Mouse (Mus musculus) left cerebral cortex, postnatal 25 days (tissue): ENCODE data around the gene Wdr18. TPM values are rescaled to one million over a fixed set of nuclear protein-coding genes. Genes with fewer than 3 reads are reported as not detected.

Experiments
- DNase-seq, 2 experiments: peaks; one replicate each; pipeline ENCODE4 v3.0.0; 2022; ENCODE audit warnings: low spot score in 2 of 2, mixed read lengths in 1 of 2
- intact Hi-C: fragments of 180-260 bp; cut with DNase I; formaldehyde crosslinking; loops from one replicate; pipeline ENCODE4 v1.15.1; 2025
- total RNA-seq, 2 experiments: library from RNA; stranded (reverse); gene quantifications; 2 replicates each; pipeline ENCODE4 v1.2.3; 2021

Wdr18 gene
- total RNA-seq, 2 experiments from 2014 or later = 41.1 to 49.9 TPM

GRCm38 (mm10) chr10:80015583-80015982 lies 55.6 kb downstream of the Wdr18 start:
- intact Hi-C loops = no loop called here
- no peak for DNase-seq

- intact Hi-C loops = no loop called here
- peak in 1 of 2 experiments; percentile 52 for DNase-seq
Measured at GRCm38 (mm10) chr10:80016511-80016910, 56.6 kb downstream of the Wdr18 start, which contains the start of gene Arhgap45. Arhgap45 (plus strand) TSS chr10:80016653.

GRCm38 (mm10) chr10:80016931-80017330 lies 57.0 kb downstream of the Wdr18 start:
- intact Hi-C loops = no loop called here
- no peak for DNase-seq

GRCm38 (mm10) chr10:80017361-80017760 lies 57.4 kb downstream of the Wdr18 start:
- peak in 1 of 2 experiments; percentile 42 for DNase-seq
- intact Hi-C loops = no loop called here

- intact Hi-C loops = no loop called here
- no peak for DNase-seq
Measured at GRCm38 (mm10) chr10:80017771-80018170, 57.8 kb downstream of the Wdr18 start.

GRCm38 (mm10) chr10:80018739-80019297 lies 58.9 kb downstream of the Wdr18 start:
- intact Hi-C loops = no loop called here
- DNase-seq = peak in 1 of 2 experiments; percentile 26

- intact Hi-C loops = no loop called here
- DNase-seq = no peak
Measured at GRCm38 (mm10) chr10:80019471-80020131, 59.6 kb downstream of the Wdr18 start.

Other genes with a start within 250 kb of the Wdr18 start
- 100 to 1,000 TPM; 111 to 123 TPM for gene Hcn2, start 243.5 kb upstream of the Wdr18 start, total RNA-seq
- 10 to 100 TPM; 42.1 to 45.7 TPM for gene Polrmt, start 213.6 kb upstream of the Wdr18 start, total RNA-seq
- 1 to 10 TPM; 2.8 to 4.0 TPM for gene Fgf22, start 205.1 kb upstream of the Wdr18 start, total RNA-seq
- 10 to 100 TPM; 90.9 to 96.0 TPM for gene Rnf126, start 193.2 kb upstream of the Wdr18 start, total RNA-seq
- gene Fstl3, start 182.9 kb upstream of the Wdr18 start, total RNA-seq = 1 to 10 TPM; 2.2 to 2.4 TPM
- 1 to 10 TPM in 1 of 2 experiments, under 1 TPM in 1; 0.62 to 1.1 TPM for gene Prss57, start 169.2 kb upstream of the Wdr18 start, total RNA-seq
- 100 to 1,000 TPM; 318 to 348 TPM for gene Palm, start 166.6 kb upstream of the Wdr18 start, total RNA-seq
- 1 to 10 TPM in 1 of 2 experiments, under 1 TPM in 1; 0.62 to 1.7 TPM for gene Misp, start 139.2 kb upstream of the Wdr18 start, total RNA-seq
- 10 to 100 TPM; 48.5 to 52.3 TPM for gene Ptbp1, start 105.7 kb upstream of the Wdr18 start, total RNA-seq
- gene Prtn3, start 85.7 kb upstream of the Wdr18 start, total RNA-seq = 1 to 10 TPM; 1.4 to 2.4 TPM
- 10 to 100 TPM; 51.1 to 53.3 TPM for gene Plppr3, start 85.5 kb upstream of the Wdr18 start, total RNA-seq
- not detected for gene Elane, start 73.9 kb upstream of the Wdr18 start, total RNA-seq
- gene Cfd, start 69.3 kb upstream of the Wdr18 start, total RNA-seq = not detected
- 10 to 100 TPM; 57.5 to 59.8 TPM for gene Med16, start 51.2 kb upstream of the Wdr18 start, total RNA-seq
- not detected for gene Gm26602, start 49.3 kb upstream of the Wdr18 start, total RNA-seq
- 1 to 10 TPM; 7.1 to 7.8 TPM for gene Kiss1r, start 43.2 kb upstream of the Wdr18 start, total RNA-seq
- 100 to 1,000 TPM; 366 to 394 TPM for gene R3hdm4, start 38.9 kb upstream of the Wdr18 start, total RNA-seq
- 1 to 10 TPM; 5.4 to 8.6 TPM for gene Arid3a, start 33.1 kb upstream of the Wdr18 start, total RNA-seq
- gene Grin3b, start 10.6 kb downstream of the Wdr18 start, total RNA-seq = under 1 TPM; 0.14 to 0.23 TPM
- gene Tmem259, start 24.2 kb downstream of the Wdr18 start, total RNA-seq = 100 to 1,000 TPM; 123 to 124 TPM
- gene Cnn2, start 28.4 kb downstream of the Wdr18 start, total RNA-seq = 1 to 10 TPM; 6.0 to 8.2 TPM
- gene Abca7, start 36.3 kb downstream of the Wdr18 start, total RNA-seq = 10 to 100 TPM; 10.9 to 12.3 TPM
- 1 to 10 TPM; 3.6 to 4.0 TPM for gene Arhgap45, start 56.5 kb downstream of the Wdr18 start, total RNA-seq
- 10 to 100 TPM; 71.3 to 74.8 TPM for gene Polr2e, start 79.6 kb downstream of the Wdr18 start, total RNA-seq
- 100 to 1,000 TPM; 504 to 528 TPM for gene Gpx4, start 87.0 kb downstream of the Wdr18 start, total RNA-seq
- 10 to 100 TPM; 17.8 to 17.9 TPM for gene Sbno2, start 145.4 kb downstream of the Wdr18 start, total RNA-seq
- 10 to 100 TPM; 92.1 to 95.0 TPM for gene Stk11, start 155.7 kb downstream of the Wdr18 start, total RNA-seq
- gene Atp5d, start 178.5 kb downstream of the Wdr18 start, total RNA-seq = 100 to 1,000 TPM; 372 to 381 TPM
- gene Cbarp, start 180.7 kb downstream of the Wdr18 start, total RNA-seq = 100 to 1,000 TPM; 487 TPM
- 10 to 100 TPM; 74.3 to 98.7 TPM for gene Midn, start 188.1 kb downstream of the Wdr18 start, total RNA-seq
- gene Cirbp, start 205.8 kb downstream of the Wdr18 start, total RNA-seq = 10 to 100 TPM; 77.3 to 90.1 TPM
- 1 to 10 TPM; 6.7 to 7.6 TPM for gene 1600002K03Rik, start 212.8 kb downstream of the Wdr18 start, total RNA-seq
- gene Efna2, start 219.3 kb downstream of the Wdr18 start, total RNA-seq = 1 to 10 TPM; 9.2 to 9.9 TPM